Mouse (Mus musculus) left cerebral cortex, adult 2 months (tissue): Measurements from ENCODE around the gene Pctp. TPM values are rescaled to one million over a fixed set of nuclear protein-coding genes. Genes with fewer than 3 reads are reported as not detected.
A peak's percentile ranks its signal among the peaks of the same experiment; 100 is the strongest.

Source experiments
- DNase-seq, 2 experiments: peaks; one replicate each; pipeline ENCODE4 v3.0.0; 2021 to 2022; ENCODE audit warnings: low spot score in 2 of 2, mixed read lengths in 1 of 2; ENCODE audit errors: extremely low spot score in 1 of 2
- H3K27ac ChIP-seq: fragments of 200-600 bp; 2 replicates; pipeline ENCODE4 v1.8.1; 2022
- H3K4me3 ChIP-seq: fragments of 200-600 bp; 2 replicates; pipeline ENCODE4 v1.8.1; 2022
- CTCF ChIP-seq: fragments of 200-600 bp; IDR thresholded peaks from 2 replicates; pipeline ENCODE4 v1.8.1; 2022; ENCODE audit warnings: antibody characterized with exemption, mild to moderate bottlenecking, moderate library complexity
- intact Hi-C: fragments of 180-260 bp; cut with DNase I; formaldehyde crosslinking; loops from one replicate; pipeline ENCODE4 v1.15.1; 2025
- total RNA-seq, 2 experiments: library from RNA; stranded (reverse); gene quantifications; 2 replicates each; pipeline ENCODE4 v1.2.3; 2021

Pctp gene
- total RNA-seq, 2 experiments from 2014 or later, result 1.1 to 1.3 TPM

- intact Hi-C loops, result no loop called here
- no peak for TF ChIP-seq CTCF
- H3K4me3 ChIP-seq, result peak within 1 kb of the TSS; percentile 43
- peak within 1 kb of the TSS; percentile 32; the same call in 1 of the 2 replicates for H3K27ac ChIP-seq
- no peak for DNase-seq
Measured at GRCm38 (mm10) chr11:90029841-90030398, 27.2 kb upstream of the Pctp start, which contains the start of gene Tmem100. Gene Tmem100 (plus strand): TSS chr11:90030348.

GRCm38 (mm10) chr11:90029354-90029753 is 26.7 kb upstream of the Pctp start:
- Histone ChIP-seq H3K27ac (no peak overlapping the region), H3K4me3 (peak overlapping the region; percentile 16)
- intact Hi-C loops, result no loop called here
- DNase-seq, result peak in 1 of 2 experiments; percentile 17
- TF ChIP-seq CTCF, result no peak

GRCm38 (mm10) chr11:90028746-90029145 is 26.1 kb upstream of the Pctp start:
- Histone ChIP-seq H3K27ac (no peak overlapping the region), H3K4me3 (no peak overlapping the region)
- intact Hi-C loops, result no loop called here
- DNase-seq, result no peak
- no peak for TF ChIP-seq CTCF

- no peak for TF ChIP-seq CTCF
- DNase-seq, result no peak
- Histone ChIP-seq H3K27ac (no peak overlapping the region), H3K4me3 (no peak overlapping the region)
- intact Hi-C loops, result no loop called here
Measured at GRCm38 (mm10) chr11:90027216-90027615, 24.5 kb upstream of the Pctp start.

- intact Hi-C loops, result no loop called here
- no peak for DNase-seq
- Histone ChIP-seq H3K4me3 (no peak overlapping the region), H3K27ac (no peak overlapping the region)
- no peak for TF ChIP-seq CTCF
Measured at GRCm38 (mm10) chr11:90026802-90027174, 24.1 kb upstream of the Pctp start.

- TF ChIP-seq CTCF, result no peak
Measured at GRCm38 (mm10) chr11:90025891-90026801, 23.5 kb upstream of the Pctp start.

GRCm38 (mm10) chr11:90019161-90019560 is 16.5 kb upstream of the Pctp start:
- DNase-seq, result peak; percentile 32 to 40
- intact Hi-C loops, result loop anchor here (2.0 kb wide), 1 partner anchor 30 kb away; no protein-coding TSS in a partner anchor
- no peak overlapping the region for H3K27ac ChIP-seq
- peak; percentile 80 for TF ChIP-seq CTCF
- no peak overlapping the region for H3K4me3 ChIP-seq

More at GRCm38 (mm10) chr11:90025891-90026801, 23.5 kb upstream of the Pctp start:
- intact Hi-C loops, result no loop called here
- DNase-seq, result no peak
- no peak overlapping the region for H3K4me3 ChIP-seq
- H3K27ac ChIP-seq, result no peak overlapping the region

- intact Hi-C loops, result no loop called here
- no peak overlapping the region for H3K27ac ChIP-seq
- TF ChIP-seq CTCF, result no peak
- no peak for DNase-seq
- no peak overlapping the region for H3K4me3 ChIP-seq
Measured at GRCm38 (mm10) chr11:90015281-90015680, 12.6 kb upstream of the Pctp start.

GRCm38 (mm10) chr11:90013657-90014056 is 11.0 kb upstream of the Pctp start:
- no peak for TF ChIP-seq CTCF
- Histone ChIP-seq H3K4me3 (no peak overlapping the region), H3K27ac (no peak overlapping the region)
- intact Hi-C loops, result no loop called here
- no peak for DNase-seq

- H3K27ac ChIP-seq, result no peak overlapping the region
- TF ChIP-seq CTCF, result no peak
- no peak for DNase-seq
- intact Hi-C loops, result no loop called here
- no peak overlapping the region for H3K4me3 ChIP-seq
Measured at GRCm38 (mm10) chr11:90007791-90008531, 5.3 kb upstream of the Pctp start.

GRCm38 (mm10) chr11:90006111-90006510 is 3.4 kb upstream of the Pctp start:
- no peak for DNase-seq
- no peak for TF ChIP-seq CTCF
- no peak overlapping the region for H3K27ac ChIP-seq
- H3K4me3 ChIP-seq, result no peak overlapping the region
- intact Hi-C loops, result no loop called here

GRCm38 (mm10) chr11:90003386-90003785 is 692 bp upstream of the Pctp start:
- no peak overlapping the region for H3K27ac ChIP-seq
- intact Hi-C loops, result no loop called here
- DNase-seq, result no peak
- no peak for TF ChIP-seq CTCF
- H3K4me3 ChIP-seq, result no peak overlapping the region
